Mouse (Mus musculus) stomach, embryonic 16.5 days (tissue): ENCODE measurements around the gene Peg10. TPM values are rescaled to one million over a fixed set of nuclear protein-coding genes. Genes with fewer than 3 reads are reported as not detected.

Experiments
- ATAC-seq: fragments of 200-750 bp; cut with Nextera tagmentation; 2 replicates; pipeline ENCODE4 v1.8.0; 2017; ENCODE audit warnings: moderate number of reproducible peaks, moderate TSS enrichment; ENCODE audit not compliant: insufficient read depth, low FRiP score
- H3K27ac ChIP-seq: fragments of 300-500 bp; sonication (generic); 2 replicates; pipeline ENCODE4 v1.5.1; 2014; ENCODE audit warnings: low read length
- H3K27me3 ChIP-seq: fragments of 300-500 bp; sonication (generic); 2 replicates; pipeline ENCODE4 v1.6.1; 2014; ENCODE audit warnings: low read length, control low read depth, mixed read lengths; ENCODE audit not compliant: control insufficient read depth, insufficient read depth
- H3K36me3 ChIP-seq: fragments of 300-500 bp; sonication (generic); 2 replicates; pipeline ENCODE4 v1.6.1; 2014; ENCODE audit warnings: low read length; ENCODE audit not compliant: control insufficient read depth, insufficient read depth
- H3K4me1 ChIP-seq: fragments of 300-500 bp; sonication (generic); 2 replicates; pipeline ENCODE4 v1.6.1; 2014; ENCODE audit warnings: low read length, control low read depth, mixed read lengths; ENCODE audit not compliant: control insufficient read depth, insufficient read depth
- H3K4me2 ChIP-seq: fragments of 300-500 bp; sonication (generic); 2 replicates; pipeline ENCODE4 v1.6.1; 2014; ENCODE audit warnings: low read depth, low read length, mixed read lengths
- H3K4me3 ChIP-seq: fragments of 300-500 bp; sonication (generic); replicated peaks from 2 replicates; pipeline ENCODE4 v1.5.1; 2014; ENCODE audit warnings: mild to moderate bottlenecking, low read length
- H3K9ac ChIP-seq: fragments of 300-500 bp; sonication (generic); 2 replicates; pipeline ENCODE4 v1.6.1; 2014; ENCODE audit warnings: low read length
- H3K9me3 ChIP-seq: fragments of 300-500 bp; sonication (generic); replicated peaks from 2 replicates; pipeline ENCODE4 v1.6.1; 2016; ENCODE audit warnings: low read length, control low read depth; ENCODE audit not compliant: control insufficient read depth
- WGBS: fragments of 180-500 bp; shearing (Covaris S2); extraction: QIAGEN DNeasy Blood & Tissue Kit; methylation state at CpG from one replicate; pipeline ENCODE4 v1.1.7; 2014; 5-methylcytosine and 5-hydroxymethylcytosine counted together
- polyA plus RNA-seq: library from polyadenylated mRNA; unstranded; fragments of >200 nt; fragmentation: Nextera tagmentation; extraction: Ambion mirVana; gene quantifications from 2 replicates; pipeline ENCODE4 v1.2.1, GENCODE M21; 2015

The Peg10 gene
- polyA plus RNA-seq: 2.9 and 4.7 TPM in 2 replicates

DNA sequence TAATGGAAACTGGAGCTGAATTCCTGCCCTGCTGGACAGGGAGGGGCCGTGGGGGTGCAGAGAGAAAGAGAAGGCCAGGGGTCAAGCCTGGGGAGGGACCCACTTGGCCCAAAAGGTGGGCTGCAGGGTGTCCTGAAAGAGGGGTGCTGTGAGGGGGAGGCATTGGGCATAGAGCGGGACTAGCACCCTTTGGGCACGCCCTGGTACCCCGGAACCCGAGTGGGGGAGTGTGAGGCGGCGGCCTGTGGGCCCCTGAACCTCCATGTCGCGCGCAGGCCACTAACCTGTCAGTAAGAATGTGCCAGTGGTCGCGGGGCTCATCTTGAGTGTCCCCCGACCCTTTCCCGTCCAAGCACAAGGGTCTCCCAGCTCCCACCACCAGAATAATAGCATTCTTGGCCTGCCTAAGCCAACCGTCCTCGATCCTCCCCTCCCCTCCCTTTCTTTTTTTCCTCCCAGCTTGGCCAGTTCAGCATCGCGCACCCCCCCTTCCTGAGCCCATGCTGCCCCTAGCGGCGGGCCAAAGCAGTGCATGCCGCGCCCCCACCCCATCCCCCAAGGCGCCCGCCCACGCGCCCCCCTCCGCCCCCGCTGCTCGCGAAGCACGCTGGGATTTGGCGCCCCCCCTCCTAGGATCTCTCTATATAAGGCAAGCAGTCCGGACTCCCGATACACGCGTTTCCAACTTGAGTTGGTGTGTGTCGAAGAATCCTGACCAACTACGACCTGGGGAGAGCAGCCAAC is at the start of gene Peg10, which contains the start of gene Sgce:
Peg10 (plus strand) TSS at position 611 of the 744 bp plus-strand sequence.
Sgce (minus strand) TSS at position 512 of the 744 bp plus-strand sequence.
- WGBS: 47% methylated on average over 38 of the region's 38 CpGs
- peak; percentile 45; the same call in 1 of the 2 replicates for ATAC-seq
- peak within 1 kb of the TSS; percentile 69 for H3K4me2 ChIP-seq

DNA sequence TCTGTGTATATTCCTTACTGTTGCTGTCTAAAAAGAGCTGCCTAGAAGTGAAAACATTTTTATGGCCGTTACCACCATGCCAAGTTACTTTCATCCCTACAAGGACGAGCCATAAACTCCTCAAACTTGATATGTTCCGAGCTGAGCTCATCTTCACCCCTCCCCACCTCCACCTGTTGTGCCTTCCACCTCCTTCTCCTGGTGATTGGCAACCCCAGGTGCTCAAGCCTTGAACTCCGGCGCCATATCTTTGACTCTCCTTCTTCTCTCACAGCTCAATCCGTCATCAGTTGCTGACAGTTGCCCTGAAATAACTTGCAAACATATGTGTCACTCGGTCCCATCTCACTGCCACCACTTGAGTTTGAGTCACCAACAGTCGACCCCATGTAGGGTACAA is 45.5 kb upstream of the Peg10 start:
- WGBS: 83% methylated on average over 8 of the region's 8 CpGs
- Histone ChIP-seq H3K9ac (no peak overlapping the region), H3K27me3 (no peaks in the 10 kb centered on the region), H3K9me3 (no peaks in the 10 kb centered on the region), H3K4me2 (no peak overlapping the region), H3K4me1 (no peaks in the 10 kb centered on the region), H3K36me3 (no peaks in the 10 kb centered on the region), H3K27ac (no peak overlapping the region), H3K4me3 (no peak overlapping the region)
- ATAC-seq: no peak

More for the DNA sequence above, at the start of gene Peg10, which contains the start of gene Sgce:
- Histone ChIP-seq H3K27me3 (no peaks in the 10 kb centered on the region), H3K9ac (peak within 1 kb of the TSS; percentile 74), H3K4me1 (no peaks in the 10 kb centered on the region), H3K9me3 (peaks cover 17% of the 10 kb centered on the region), H3K27ac (peak within 1 kb of the TSS; percentile 62), H3K36me3 (no peaks in the 10 kb centered on the region), H3K4me3 (peak within 1 kb of the TSS; percentile 54)

DNA sequence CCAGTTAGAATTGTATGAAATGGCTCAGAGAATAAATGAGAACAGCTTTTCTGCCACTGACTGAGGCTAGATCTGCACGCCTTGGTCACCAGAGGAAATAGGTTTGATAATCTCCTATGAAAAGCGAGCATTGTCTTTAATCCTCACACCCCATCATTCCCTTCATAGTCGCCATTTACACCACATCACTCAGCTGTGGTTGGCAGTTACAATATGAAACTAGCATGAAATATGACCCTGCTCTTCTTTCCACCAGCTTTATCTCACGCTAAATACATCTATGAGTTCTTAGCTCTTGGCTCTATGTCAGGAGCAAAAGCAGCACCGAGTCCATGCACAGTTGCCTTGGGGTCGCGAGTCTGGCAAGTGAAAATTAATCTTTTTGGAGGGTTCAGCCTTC is 43.2 kb upstream of the Peg10 start:
- H3K9me3 ChIP-seq: no peaks in the 10 kb centered on the region
- no peak overlapping the region for H3K27ac ChIP-seq
- H3K36me3 ChIP-seq: no peaks in the 10 kb centered on the region
- no peaks in the 10 kb centered on the region for H3K27me3 ChIP-seq
- no peak overlapping the region for H3K4me2 ChIP-seq
- 60% methylated on average over 7 of the region's 7 CpGs for WGBS
- H3K4me3 ChIP-seq: no peak overlapping the region
- no peak overlapping the region for H3K9ac ChIP-seq
- H3K4me1 ChIP-seq: no peaks in the 10 kb centered on the region
- ATAC-seq: no peak

DNA sequence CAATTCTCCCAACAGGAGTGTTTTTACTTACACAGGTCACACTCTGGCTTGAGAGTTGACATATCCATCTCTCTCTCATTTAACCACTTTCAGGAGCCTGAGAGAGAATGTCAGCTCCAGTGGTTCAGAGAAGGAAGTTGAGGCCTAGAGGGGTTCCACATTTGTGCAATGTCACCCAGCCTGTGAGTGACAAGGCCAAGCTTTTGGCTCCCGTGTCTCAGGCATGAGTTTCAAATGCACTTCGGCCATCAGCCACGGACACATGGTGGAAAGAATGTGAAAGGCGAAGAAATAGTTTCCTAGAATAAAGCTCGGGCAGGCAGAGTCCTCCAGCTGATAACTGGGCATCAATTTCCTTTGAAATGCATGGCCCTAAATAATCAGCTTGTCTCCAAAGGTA is 40.7 kb upstream of the Peg10 start:
- WGBS: 81% methylated on average over 5 of the region's 5 CpGs
- Histone ChIP-seq H3K9me3 (no peaks in the 10 kb centered on the region), H3K27ac (no peak overlapping the region), H3K36me3 (no peaks in the 10 kb centered on the region), H3K27me3 (no peaks in the 10 kb centered on the region), H3K4me3 (no peak overlapping the region), H3K4me1 (no peaks in the 10 kb centered on the region), H3K4me2 (no peak overlapping the region), H3K9ac (no peak overlapping the region)
- no peak for ATAC-seq

- no peak overlapping the region for H3K4me2 ChIP-seq
- no peaks in the 10 kb centered on the region for H3K27me3 ChIP-seq
- no peaks in the 10 kb centered on the region for H3K4me1 ChIP-seq
- no peak overlapping the region for H3K9ac ChIP-seq
- no peaks in the 10 kb centered on the region for H3K9me3 ChIP-seq
- 78% methylated on average over 1 of the region's 1 CpGs for WGBS
- no peak overlapping the region for H3K4me3 ChIP-seq
- no peak for ATAC-seq
- H3K27ac ChIP-seq: no peak overlapping the region
- no peaks in the 10 kb centered on the region for H3K36me3 ChIP-seq
These were observed 38.1 kb upstream of the Peg10 start for GRCm38 (mm10) chr6:4708971-4709370.

DNA sequence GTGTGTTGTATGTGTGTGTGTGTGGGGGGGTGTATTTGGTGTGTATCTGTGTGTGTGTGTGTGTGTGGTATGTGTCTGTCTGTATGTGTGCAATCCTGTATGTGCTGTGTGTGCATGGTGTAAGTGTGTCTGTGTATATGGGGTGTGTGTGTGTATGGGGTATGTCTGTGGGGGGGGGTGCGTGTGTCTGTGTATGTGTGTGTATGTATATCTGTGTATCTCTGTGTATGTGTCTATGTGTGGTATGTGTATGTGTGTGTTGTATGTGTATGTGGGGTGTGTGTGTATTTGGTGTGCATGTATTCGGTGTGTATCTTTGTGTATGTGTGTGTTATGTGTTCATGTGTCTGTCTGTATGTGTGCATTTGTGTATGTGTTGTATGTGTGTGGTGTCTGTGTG is 30.9 kb upstream of the Peg10 start:
- Histone ChIP-seq H3K4me2 (no peak overlapping the region), H3K36me3 (no peaks in the 10 kb centered on the region), H3K27ac (no peak overlapping the region), H3K9me3 (no peaks in the 10 kb centered on the region), H3K27me3 (no peaks in the 10 kb centered on the region), H3K9ac (no peak overlapping the region), H3K4me3 (no peak overlapping the region), H3K4me1 (no peaks in the 10 kb centered on the region)
- 96% methylated on average over 2 of the region's 2 CpGs for WGBS
- no peak for ATAC-seq

- Histone ChIP-seq H3K36me3 (no peaks in the 10 kb centered on the region), H3K27ac (no peak overlapping the region), H3K4me3 (no peak overlapping the region), H3K9me3 (no peaks in the 10 kb centered on the region), H3K4me2 (no peak overlapping the region), H3K27me3 (no peaks in the 10 kb centered on the region), H3K9ac (no peak overlapping the region), H3K4me1 (no peaks in the 10 kb centered on the region)
- no peak for ATAC-seq
- 69% methylated on average over 2 of the region's 2 CpGs for WGBS
These were observed 29.8 kb upstream of the Peg10 start for GRCm38 (mm10) chr6:4717344-4717743.

GRCm38 (mm10) chr6:4722142-4722541 is 25.0 kb upstream of the Peg10 start:
- no peak for ATAC-seq

GRCm38 (mm10) chr6:4722739-4723138 is 24.4 kb upstream of the Peg10 start:
- H3K9ac ChIP-seq: no peak overlapping the region
- no peak for ATAC-seq
- no peaks in the 10 kb centered on the region for H3K9me3 ChIP-seq
- H3K36me3 ChIP-seq: no peaks in the 10 kb centered on the region
- no peaks in the 10 kb centered on the region for H3K4me1 ChIP-seq
- H3K4me3 ChIP-seq: no peak overlapping the region
- no peak overlapping the region for H3K27ac ChIP-seq
- WGBS: 76% methylated on average over 13 of the region's 13 CpGs
- no peaks in the 10 kb centered on the region for H3K27me3 ChIP-seq
- H3K4me2 ChIP-seq: no peak overlapping the region

More at GRCm38 (mm10) chr6:4722142-4722541, 25.0 kb upstream of the Peg10 start:
- WGBS: 68% methylated on average over 6 of the region's 6 CpGs
- Histone ChIP-seq H3K9ac (no peak overlapping the region), H3K36me3 (no peaks in the 10 kb centered on the region), H3K4me1 (no peaks in the 10 kb centered on the region), H3K9me3 (no peaks in the 10 kb centered on the region), H3K4me3 (no peak overlapping the region), H3K27me3 (no peaks in the 10 kb centered on the region), H3K4me2 (no peak overlapping the region), H3K27ac (no peak overlapping the region)
